ENCODE assay signal across 8 mouse cellular contexts in genomic region chr4:45452569-45453111, GRCm38 (mm10). TPM values are rescaled to one million over a fixed set of nuclear protein-coding genes. Genes with fewer than 3 reads are reported as not detected.
A peak's percentile ranks its signal among the peaks of the same experiment; 100 is the strongest.
DNase-seq lines count a peak whose midpoint lies in the region; ATAC-seq and TF ChIP-seq lines count a peak whose summit lies in the region.
"Had no signal": no experiment of that assay in that cellular context is flagged by ENCODE, and none has a peak within 500 bp of the region (broad histone marks: within the 10 kb centered on the region; RNA-seq: fewer than 3 reads in every experiment).

No protein-coding gene starts in this region.

- no peak overlapping the region for H3K9ac ChIP-seq in CH12.LX (ENCODE audit: insufficient read depth, low read depth)
- peak overlapping the region; percentile 54 for H3K9ac ChIP-seq in heart, embryonic 13.5 days
- H3K9ac ChIP-seq: neural tube, embryonic 12.5 days had no signal

- H3K4me3 ChIP-seq in CH12.LX (replicated peaks in 1 of 3; ENCODE audit: low read depth in 2 of 3, low read length in 2 of 3, poor library complexity in 1 of 3) = no peak overlapping the region
- H3K4me3 ChIP-seq in heart, embryonic 13.5 days = no peak overlapping the region
- peak overlapping the region; percentile 85 for H3K4me3 ChIP-seq in megakaryocyte, embryonic 14.5 days (replicated peaks)
- H3K4me3 ChIP-seq: neural tube, embryonic 12.5 days had no signal

- H3K4me1 ChIP-seq in CH12.LX (ENCODE audit: control insufficient read depth in 1 of 2, insufficient read depth in 2 of 2) = peaks cover 31 to 71% of the 10 kb centered on the region in 2 experiments
- peaks cover 77% of the 10 kb centered on the region for H3K4me1 ChIP-seq in heart, embryonic 13.5 days
- peaks cover 68% of the 10 kb centered on the region for H3K4me1 ChIP-seq in megakaryocyte, embryonic 14.5 days

- 0 out of 2 replicates have a peak overlapping the region, but pooled peaks have one; percentile 8 for H3K4me2 ChIP-seq in CH12.LX (ENCODE audit: insufficient read depth, low read depth, poor library complexity, severe bottlenecking)
- H3K4me2 ChIP-seq in heart, embryonic 13.5 days = no peak overlapping the region
- H3K4me2 ChIP-seq: neural tube, embryonic 12.5 days had no signal

- DNase-seq in 3134 (ENCODE audit: extremely low read depth, insufficient read length, low spot score) = peak; percentile 60
- no peak for DNase-seq in CH12.LX (ENCODE audit: extremely low read depth)
- DNase-seq in kidney, postnatal 4 days = peak; percentile 61 to 77
- DNase-seq in cerebellum, adult 9-10 months = no peak
- no peak for DNase-seq in frontal cortex, postnatal 36 days (ENCODE audit: low spot score in 2 of 2)

- H3K36me3 ChIP-seq in CH12.LX (replicated peaks in 1 of 2; ENCODE audit: control insufficient read depth in 1 of 2, insufficient read depth in 1 of 2, low read length in 1 of 2) = peaks cover 5 to 87% of the 10 kb centered on the region in 2 experiments
- peaks cover 29% of the 10 kb centered on the region for H3K36me3 ChIP-seq in heart, embryonic 13.5 days
- peaks cover 47% of the 10 kb centered on the region for H3K36me3 ChIP-seq in megakaryocyte, embryonic 14.5 days (replicated peaks; ENCODE audit: low read length)

- in situ Hi-C loops in CH12.LX (cut with MboI; ENCODE audit: low pct_ligation_motif_present, low pct_unique_long_range_greater_than_20kb, low sequenced_read_pairs) = no loop called here

- TF ChIP-seq RAD21 in CH12.LX (IDR thresholded peaks at IDR 0.05; ENCODE audit: low read depth, low read length) = no peak

- no peaks in the 10 kb centered on the region for H3K9me3 ChIP-seq in CH12.LX (replicated peaks; ENCODE audit: low read length)
- H3K9me3 ChIP-seq in heart, embryonic 13.5 days = no peaks in the 10 kb centered on the region
- no peaks in the 10 kb centered on the region for H3K9me3 ChIP-seq in megakaryocyte, embryonic 14.5 days
- H3K9me3 ChIP-seq: neural tube, embryonic 12.5 days had no signal

- no peak for TF ChIP-seq CTCF in CH12.LX (conservative IDR thresholded peaks at IDR 0.05 in 1 of 2, IDR thresholded peaks at IDR 0.05 in 1 of 2; ENCODE audit: low read depth in 2 of 2, low read length in 2 of 2)

- ATAC-seq in heart, embryonic 13.5 days (ENCODE audit: extremely low read depth, insufficient number of reproducible peaks, low FRiP score, low TSS enrichment) = no peak; the same call in 1 of the 2 replicates

- no peaks in the 10 kb centered on the region for H3K79me2 ChIP-seq in CH12.LX (replicated peaks; ENCODE audit: control insufficient read depth, extremely low read depth, insufficient read depth, poor library complexity, severe bottlenecking)

- no peak for TF ChIP-seq EP300 in CH12.LX (IDR thresholded peaks at IDR 0.05; ENCODE audit: low read length)

- WGBS in heart, embryonic 13.5 days = 74% methylated on average over 7 of the region's 7 CpGs

- no peaks in the 10 kb centered on the region for H3K27me3 ChIP-seq in CH12.LX (replicated peaks)
- H3K27me3 ChIP-seq in heart, embryonic 13.5 days (replicated peaks) = peaks cover 4% of the 10 kb centered on the region
- no peaks in the 10 kb centered on the region for H3K27me3 ChIP-seq in megakaryocyte, embryonic 14.5 days (replicated peaks)
- H3K27me3 ChIP-seq: neural tube, embryonic 12.5 days had no signal

- H3K27ac ChIP-seq in CH12.LX (ENCODE audit: insufficient read depth, low read depth) = no peak overlapping the region
- peak overlapping the region; percentile 16; the same call in 1 of the 2 replicates for H3K27ac ChIP-seq in heart, embryonic 13.5 days (replicated peaks)
- H3K27ac ChIP-seq: neural tube, embryonic 12.5 days had no signal

- dilution Hi-C loops in CH12.LX (cut with MboI; ENCODE audit: extremely low pct_ligation_motif_present, extremely low pct_unique_long_range_greater_than_20kb, low sequenced_read_pairs) = no loop called here

- TF ChIP-seq POLR2A in CH12.LX (IDR thresholded peaks at IDR 0.05; ENCODE audit: low read depth, low read length) = no peak

TF ChIP-seq in CH12.LX, 34 proteins besides CTCF, POLR2A, EP300 and RAD21:
- TF ChIP-seq USF1 (IDR thresholded peaks at IDR 0.05; ENCODE audit: low read depth, low read length) (no peak), MXI1 (IDR thresholded peaks at IDR 0.05; ENCODE audit: low read depth, low read length) (no peak), TBP (conservative IDR thresholded peaks at IDR 0.05; ENCODE audit: low read depth, low read length) (no peak), PAX5 (IDR thresholded peaks at IDR 0.05; ENCODE audit: low read length) (no peak), GABPA (IDR thresholded peaks at IDR 0.05; ENCODE audit: insufficient replicate concordance, low read depth, low read length) (no peak), USF2 (conservative IDR thresholded peaks at IDR 0.05; ENCODE audit: low read depth, low read length) (no peak), JUN (IDR thresholded peaks at IDR 0.05; ENCODE audit: insufficient read depth, low read depth, low read length) (no peak), NELFE (IDR thresholded peaks at IDR 0.05; ENCODE audit: low read depth, low read length) (no peak), BHLHE40 (IDR thresholded peaks at IDR 0.05; ENCODE audit: low read depth, low read length) (no peak), UBTF (IDR thresholded peaks at IDR 0.05; ENCODE audit: low read depth, low read length) (no peak), NRF1 (IDR thresholded peaks at IDR 0.05; ENCODE audit: low read depth, low read length) (no peak)

RNA-seq across cellular contexts. Expression of gene Slc25a51, which starts 44.1 kb away (rescaled TPM):
- total RNA-seq in CH12.LX (2012; rRNA removed) = 30.3 and 44.4 TPM in 2 replicates
- total RNA-seq in CH12.LX (2014; rRNA removed) = 37.1 and 44.7 TPM in 2 replicates
- polyA plus RNA-seq in CH12.LX (2012; ENCODE audit: insufficient read length, low read depth) = 26.3 and 27.6 TPM in 2 replicates
- 59.0 and 64.6 TPM in 2 replicates for polyA plus RNA-seq in heart, embryonic 13.5 days (2015; fragmentation: Nextera tagmentation; extraction: Ambion mirVana)
- polyA plus RNA-seq in megakaryocyte, embryonic 14.5 days (2012; ENCODE audit: insufficient read depth, low replicate concordance) = 8.3 and 8.6 TPM in 2 replicates

Comparison
In these comparisons a context has a peak if more than half of its experiments do, and no peak if none do; other contexts are left out.
1. DNase-seq: peak in 3134 (single experiment) and kidney, postnatal 4 days (2 of 2); none in CH12.LX (single experiment), cerebellum, adult 9-10 months (single experiment) and frontal cortex, postnatal 36 days (0 of 2).